Mouse (Mus musculus): ENCODE data around the gene Rsph9.

The Rsph9 gene

DNA sequence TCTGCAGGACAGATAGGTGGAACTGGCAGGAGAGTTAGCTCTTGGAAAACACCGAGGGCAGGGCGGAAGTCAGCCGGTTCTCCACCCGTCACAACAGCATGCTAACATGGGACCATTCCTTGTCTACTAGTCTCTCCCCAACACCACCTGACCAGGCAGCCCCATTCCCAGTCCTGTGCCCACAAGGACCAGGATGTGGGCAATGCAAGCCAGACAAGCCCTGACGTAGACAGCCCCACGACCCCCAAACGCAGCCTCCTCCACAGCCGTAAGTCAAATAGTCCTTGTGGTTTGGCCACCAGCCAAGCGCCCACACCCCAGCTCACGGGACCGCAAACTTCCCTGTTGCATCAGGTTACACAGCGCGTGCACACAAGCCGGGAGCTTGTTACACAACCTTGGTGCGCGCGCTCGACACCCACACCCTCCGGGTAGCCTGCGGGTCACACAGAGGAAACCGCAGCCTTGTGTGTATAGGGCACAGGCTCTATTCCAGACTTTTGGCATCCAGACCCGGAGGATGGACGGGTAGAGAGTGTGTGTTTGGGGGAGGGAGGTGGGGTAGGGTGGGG lies 70.2 kb downstream of the Rsph9 start:
- ATAC-seq (ENCODE audit: insufficient number of reproducible peaks, low FRiP score, low TSS enrichment), result peak; percentile 49; the same call in 1 of the 2 replicates

All from cerebellum, adult (tissue).